Mouse (Mus musculus): ENCODE measurements around the gene Hmga2. TPM values are rescaled to one million over a fixed set of nuclear protein-coding genes. Genes with fewer than 3 reads are reported as not detected.

Gene Hmga2
- total RNA-seq, 2 experiments from 2014 or later, result 0.25 to 0.26 TPM

GRCm38 (mm10) chr10:120465121-120465520, 11.1 kb downstream of the Hmga2 start:
- H3K4me3 ChIP-seq, result no peak overlapping the region
- no peak for DNase-seq (ENCODE audit: extremely low spot score in 1 of 2, low spot score in 2 of 2)
- TF ChIP-seq CTCF (IDR thresholded peaks at IDR 0.05), result no peak
- no peak overlapping the region for H3K27ac ChIP-seq
- intact Hi-C loops (cut with DNase I), result no loop called here

DNA sequence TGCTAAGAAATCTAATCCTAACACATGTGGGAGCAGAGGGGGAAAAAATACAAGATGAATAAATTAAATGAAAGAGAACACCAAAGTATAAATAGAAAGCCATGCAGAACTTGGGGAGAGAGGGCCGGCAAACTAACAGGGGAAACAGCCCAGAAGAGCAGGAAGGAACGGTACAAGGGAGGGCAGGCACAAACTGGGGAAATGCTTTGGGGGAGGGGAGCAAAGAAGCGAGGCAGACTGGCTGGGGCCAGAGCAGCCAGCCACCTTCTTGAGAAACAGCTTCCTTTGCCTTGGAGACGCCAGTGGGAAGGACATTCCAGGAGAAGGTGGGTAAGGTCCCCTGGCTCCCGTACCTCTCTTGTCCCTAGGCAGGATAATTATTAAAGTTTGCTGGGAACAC, 14.5 kb downstream of the Hmga2 start:
- Histone ChIP-seq H3K4me3 (no peak overlapping the region), H3K27ac (no peak overlapping the region)
- no peak for DNase-seq (ENCODE audit: extremely low spot score in 1 of 2, low spot score in 2 of 2)
- intact Hi-C loops (cut with DNase I), result no loop called here
- TF ChIP-seq CTCF (IDR thresholded peaks at IDR 0.05), result no peak

- no peak for TF ChIP-seq CTCF (IDR thresholded peaks at IDR 0.05)
- no peak overlapping the region for H3K27ac ChIP-seq
- no peak overlapping the region for H3K4me3 ChIP-seq
- intact Hi-C loops (cut with DNase I), result no loop called here
- no peak for DNase-seq (ENCODE audit: extremely low spot score in 1 of 2, low spot score in 2 of 2)
These were observed 15.0 kb downstream of the Hmga2 start for GRCm38 (mm10) chr10:120461301-120461700.

DNA sequence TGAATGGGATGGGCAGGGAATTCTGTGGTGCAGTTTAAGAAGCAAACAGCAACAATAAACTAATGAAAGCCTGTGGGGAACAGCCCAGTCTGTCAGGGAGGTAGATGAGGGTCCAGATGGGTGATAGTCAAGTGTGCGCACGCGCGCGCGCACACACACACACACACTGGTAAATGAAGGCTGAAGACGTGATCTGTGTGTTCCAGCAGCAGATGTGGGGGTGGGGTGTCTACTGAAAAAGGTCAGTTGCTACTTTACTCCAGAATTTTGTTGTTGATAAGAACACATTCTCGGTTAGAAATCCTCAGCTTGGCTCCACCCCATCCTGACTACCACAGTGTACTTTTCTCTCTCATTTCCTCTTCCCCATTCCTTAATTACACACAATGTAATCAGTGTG, 17.4 kb downstream of the Hmga2 start:
- intact Hi-C loops (cut with DNase I), result no loop called here
- Histone ChIP-seq H3K4me3 (no peak overlapping the region), H3K27ac (no peak overlapping the region)
- TF ChIP-seq CTCF (IDR thresholded peaks at IDR 0.05), result no peak
- DNase-seq (ENCODE audit: extremely low spot score in 1 of 2, low spot score in 2 of 2), result no peak

GRCm38 (mm10) chr10:120449661-120450284, 26.5 kb downstream of the Hmga2 start:
- no peak for DNase-seq (ENCODE audit: extremely low spot score in 1 of 2, low spot score in 2 of 2)
- Histone ChIP-seq H3K4me3 (no peak overlapping the region), H3K27ac (no peak overlapping the region)
- intact Hi-C loops (cut with DNase I), result no loop called here
- TF ChIP-seq CTCF (IDR thresholded peaks at IDR 0.05), result no peak

DNA sequence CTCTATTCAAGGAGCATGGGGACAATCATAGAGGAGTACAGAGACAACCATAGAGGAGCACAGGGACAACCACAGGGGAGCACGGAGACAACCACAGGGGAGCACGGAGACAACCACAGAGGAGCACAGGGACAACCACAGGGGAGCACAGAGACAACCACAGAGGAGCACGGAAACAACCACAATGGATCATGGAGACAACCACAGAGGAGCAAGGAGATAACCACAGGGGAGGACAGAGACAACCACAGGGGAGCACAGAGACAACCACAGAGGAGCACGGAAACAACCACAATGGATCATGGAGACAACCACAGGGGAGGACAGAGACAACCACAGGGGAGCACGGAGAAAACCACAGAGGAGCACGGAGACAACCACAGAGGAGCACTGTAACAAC, 29.5 kb downstream of the Hmga2 start:
- H3K4me3 ChIP-seq, result no peak overlapping the region
- intact Hi-C loops (cut with DNase I), result no loop called here
- TF ChIP-seq CTCF (IDR thresholded peaks at IDR 0.05), result no peak
- H3K27ac ChIP-seq, result no peak overlapping the region
- DNase-seq (ENCODE audit: extremely low spot score in 1 of 2, low spot score in 2 of 2), result no peak

DNA sequence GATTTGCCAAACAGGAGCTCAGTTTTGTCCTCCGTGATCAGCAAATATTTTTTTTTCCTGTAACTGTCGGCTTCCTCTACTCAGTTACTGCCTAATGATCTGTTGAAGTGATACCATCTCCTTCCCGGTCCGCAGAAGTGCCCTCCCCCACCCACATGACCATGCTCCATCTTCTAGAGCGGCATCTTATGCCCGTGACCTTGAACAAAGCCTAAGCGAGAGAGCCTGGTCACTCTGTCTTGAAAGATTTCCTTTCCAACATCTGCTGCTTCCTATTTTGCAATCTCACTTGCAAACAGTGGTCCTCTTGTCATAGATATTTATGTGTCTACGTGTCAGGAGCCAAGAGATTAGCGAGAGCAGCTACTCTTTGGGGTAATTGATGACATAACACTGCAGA, 30.1 kb downstream of the Hmga2 start:
- intact Hi-C loops (cut with DNase I), result no loop called here
- TF ChIP-seq CTCF (IDR thresholded peaks at IDR 0.05), result no peak
- no peak for DNase-seq (ENCODE audit: extremely low spot score in 1 of 2, low spot score in 2 of 2)
- Histone ChIP-seq H3K27ac (no peak overlapping the region), H3K4me3 (no peak overlapping the region)

GRCm38 (mm10) chr10:120444463-120445070, 31.7 kb downstream of the Hmga2 start:
- no peak for DNase-seq (ENCODE audit: extremely low spot score in 1 of 2, low spot score in 2 of 2)
- TF ChIP-seq CTCF (IDR thresholded peaks at IDR 0.05), result no peak
- no peak overlapping the region for H3K4me3 ChIP-seq
- intact Hi-C loops (cut with DNase I), result no loop called here
- no peak overlapping the region for H3K27ac ChIP-seq

DNA sequence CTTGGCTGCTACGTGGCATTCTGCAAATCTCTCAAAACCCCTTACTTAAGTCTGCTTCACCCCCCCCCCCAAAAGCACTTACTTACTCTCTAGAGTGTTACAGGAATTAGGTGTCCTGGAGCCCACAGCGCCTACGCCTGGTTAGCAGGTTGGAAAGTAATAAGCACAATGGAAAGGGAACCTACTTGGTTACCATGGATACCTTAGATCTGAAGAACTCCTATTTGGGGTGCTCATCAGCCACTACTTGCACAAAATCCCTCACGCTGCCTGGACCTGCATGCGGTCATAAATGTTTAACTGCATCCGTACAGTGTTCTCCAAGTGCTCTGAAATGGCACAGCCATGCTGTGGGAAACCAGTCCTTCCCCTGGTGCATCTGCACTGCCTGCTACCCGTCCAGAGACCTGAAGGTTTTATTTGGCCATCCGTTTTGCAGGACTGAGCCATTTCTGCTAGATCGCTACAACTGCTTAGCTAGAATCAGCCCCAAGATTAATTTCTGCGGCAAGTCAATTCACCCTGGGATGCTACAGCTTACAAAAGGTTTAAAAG, 32.4 kb downstream of the Hmga2 start:
- TF ChIP-seq CTCF (IDR thresholded peaks at IDR 0.05), result no peak
- intact Hi-C loops (cut with DNase I), result no loop called here

GRCm38 (mm10) chr10:120441254-120441653, 35.0 kb downstream of the Hmga2 start:
- intact Hi-C loops (cut with DNase I), result no loop called here
- TF ChIP-seq CTCF (IDR thresholded peaks at IDR 0.05), result no peak
- no peak for DNase-seq (ENCODE audit: extremely low spot score in 1 of 2, low spot score in 2 of 2)
- no peak overlapping the region for H3K27ac ChIP-seq
- H3K4me3 ChIP-seq, result no peak overlapping the region

More for the DNA sequence above, 32.4 kb downstream of the Hmga2 start:
- no peak for DNase-seq (ENCODE audit: extremely low spot score in 1 of 2, low spot score in 2 of 2)
- Histone ChIP-seq H3K27ac (no peak overlapping the region), H3K4me3 (no peak overlapping the region)

DNA sequence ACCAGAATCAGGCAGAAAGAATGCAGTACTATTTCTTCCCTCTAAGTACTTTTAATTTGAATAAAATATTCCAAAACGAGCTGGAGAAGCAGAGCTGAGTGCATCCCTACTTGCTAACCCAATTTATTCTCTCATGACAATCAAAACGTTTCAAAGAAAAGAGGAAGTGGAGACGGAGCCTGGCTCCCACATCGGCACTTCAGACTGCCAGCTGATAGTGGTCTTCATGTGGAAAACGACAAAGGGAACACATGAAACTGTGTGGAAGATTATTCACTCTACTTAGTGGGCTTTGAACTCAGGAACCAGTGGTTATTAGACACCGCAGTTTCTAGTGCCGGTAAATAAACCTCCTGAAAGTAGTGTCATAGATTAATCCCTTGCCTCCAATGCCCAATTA, 41.8 kb downstream of the Hmga2 start:
- TF ChIP-seq CTCF (IDR thresholded peaks at IDR 0.05), result no peak
- DNase-seq (ENCODE audit: extremely low spot score in 1 of 2, low spot score in 2 of 2), result no peak
- intact Hi-C loops (cut with DNase I), result loop anchor here (5.0 to 10.0 kb wide), 2 partner anchors 268 to 430 kb away; no protein-coding TSS in a partner anchor

GRCm38 (mm10) chr10:120433463-120433815, 42.8 kb downstream of the Hmga2 start:
- DNase-seq (ENCODE audit: extremely low spot score in 1 of 2, low spot score in 2 of 2), result no peak
- TF ChIP-seq CTCF (IDR thresholded peaks at IDR 0.05), result no peak
- Histone ChIP-seq H3K27ac (no peak overlapping the region), H3K4me3 (no peak overlapping the region)
- intact Hi-C loops (cut with DNase I), result loop anchor here (5.0 to 10.0 kb wide), 2 partner anchors 269 to 431 kb away; no protein-coding TSS in a partner anchor

More for the DNA sequence above, 41.8 kb downstream of the Hmga2 start:
- H3K27ac ChIP-seq, result no peak overlapping the region
- no peak overlapping the region for H3K4me3 ChIP-seq
